Mouse (Mus musculus): Measurements from ENCODE around the gene Pram1. TPM values are rescaled to one million over a fixed set of nuclear protein-coding genes. Genes with fewer than 3 reads are reported as not detected.
A peak's percentile ranks its signal among the peaks of the same experiment; 100 is the strongest.

Gene Pram1
- polyA plus RNA-seq, 1 experiment from 2014 or later, result 0.36 TPM

- no peaks in the 10 kb centered on the region for H3K9me3 ChIP-seq (replicated peaks; ENCODE audit: low read length)
- no peak overlapping the region for H3K9ac ChIP-seq (ENCODE audit: low read depth, low read length)
- ATAC-seq (replicated peaks; ENCODE audit: low FRiP score, low read depth) (no peak; the same call in 1 of the 2 replicates), DNase-seq (ENCODE audit: low spot score) (peak; percentile 40)
- H3K4me1 ChIP-seq (replicated peaks; ENCODE audit: insufficient read depth, low read length), result peaks cover 12% of the 10 kb centered on the region; the same call in 1 of the 2 replicates
- H3K4me3 ChIP-seq (replicated peaks; ENCODE audit: low read depth, low read length), result no peak overlapping the region
- H3K36me3 ChIP-seq (ENCODE audit: insufficient read depth, low read length), result 0 out of 2 replicates have a peak, but pooled peaks cover 11% of the 10 kb centered on the region
- 0 out of 2 replicates have a peak overlapping the region, but pooled peaks have one; percentile 2 for H3K27ac ChIP-seq
- H3K4me2 ChIP-seq (ENCODE audit: low read length), result peak overlapping the region; percentile 23; the same call in 1 of the 2 replicates
- no peaks in the 10 kb centered on the region for H3K27me3 ChIP-seq (ENCODE audit: insufficient read depth, low read length)
- no peak for TF ChIP-seq CTCF (IDR thresholded peaks at IDR 0.05; ENCODE audit: low read depth)
- 65% methylated on average over 13 of the region's 13 CpGs for WGBS
These were observed 7.5 kb upstream of the Pram1 start for GRCm38 (mm10) chr17:33630171-33630895.

GRCm38 (mm10) chr17:33631236-33631635 lies 6.6 kb upstream of the Pram1 start:
- Histone ChIP-seq H3K4me1 (replicated peaks; ENCODE audit: insufficient read depth, low read length) (peaks cover 12% of the 10 kb centered on the region; the same call in 1 of the 2 replicates), H3K9me3 (replicated peaks; ENCODE audit: low read length) (no peaks in the 10 kb centered on the region), H3K36me3 (ENCODE audit: insufficient read depth, low read length) (0 out of 2 replicates have a peak, but pooled peaks cover 11% of the 10 kb centered on the region), H3K4me2 (ENCODE audit: low read length) (no peak overlapping the region), H3K4me3 (replicated peaks; ENCODE audit: low read depth, low read length) (no peak overlapping the region), H3K27me3 (ENCODE audit: insufficient read depth, low read length) (no peaks in the 10 kb centered on the region), H3K27ac (0 out of 2 replicates have a peak overlapping the region, but pooled peaks have one; percentile 2), H3K9ac (ENCODE audit: low read depth, low read length) (no peak overlapping the region)
- ATAC-seq (replicated peaks; ENCODE audit: low FRiP score, low read depth) (no peak), DNase-seq (ENCODE audit: low spot score) (no peak)
- no peak for TF ChIP-seq CTCF (IDR thresholded peaks at IDR 0.05; ENCODE audit: low read depth)
- 92% methylated on average over 9 of the region's 9 CpGs for WGBS

- 83% methylated on average over 5 of the region's 5 CpGs for WGBS
- no peaks in the 10 kb centered on the region for H3K9me3 ChIP-seq (replicated peaks; ENCODE audit: low read length)
- ATAC-seq (replicated peaks; ENCODE audit: low FRiP score, low read depth) (no peak), DNase-seq (ENCODE audit: low spot score) (no peak)
- H3K27me3 ChIP-seq (ENCODE audit: insufficient read depth, low read length), result no peaks in the 10 kb centered on the region
- H3K27ac ChIP-seq, result no peak overlapping the region
- H3K36me3 ChIP-seq (ENCODE audit: insufficient read depth, low read length), result 0 out of 2 replicates have a peak, but pooled peaks cover 11% of the 10 kb centered on the region
- H3K4me3 ChIP-seq (replicated peaks; ENCODE audit: low read depth, low read length), result no peak overlapping the region
- H3K4me2 ChIP-seq (ENCODE audit: low read length), result no peak overlapping the region
- peaks cover 12% of the 10 kb centered on the region; the same call in 1 of the 2 replicates for H3K4me1 ChIP-seq (replicated peaks; ENCODE audit: insufficient read depth, low read length)
- TF ChIP-seq CTCF (IDR thresholded peaks at IDR 0.05; ENCODE audit: low read depth), result no peak
- H3K9ac ChIP-seq (ENCODE audit: low read depth, low read length), result no peak overlapping the region
These were observed 6.1 kb upstream of the Pram1 start for GRCm38 (mm10) chr17:33631796-33632195.

- H3K4me2 ChIP-seq (ENCODE audit: low read length), result no peak overlapping the region
- no peak overlapping the region for H3K9ac ChIP-seq (ENCODE audit: low read depth, low read length)
- no peaks in the 10 kb centered on the region for H3K9me3 ChIP-seq (replicated peaks; ENCODE audit: low read length)
- H3K4me1 ChIP-seq (replicated peaks; ENCODE audit: insufficient read depth, low read length), result no peaks in the 10 kb centered on the region
- no peaks in the 10 kb centered on the region for H3K27me3 ChIP-seq (ENCODE audit: insufficient read depth, low read length)
- no peak for TF ChIP-seq CTCF (IDR thresholded peaks at IDR 0.05; ENCODE audit: low read depth)
- no peak overlapping the region for H3K27ac ChIP-seq
- ATAC-seq (replicated peaks; ENCODE audit: low FRiP score, low read depth) (no peak), DNase-seq (ENCODE audit: low spot score) (no peak)
- H3K4me3 ChIP-seq (replicated peaks; ENCODE audit: low read depth, low read length), result no peak overlapping the region
- WGBS, result 72% methylated on average over 2 of the region's 2 CpGs
- H3K36me3 ChIP-seq (ENCODE audit: insufficient read depth, low read length), result 0 out of 2 replicates have a peak, but pooled peaks cover 3% of the 10 kb centered on the region
These were observed 818 bp upstream of the Pram1 start for GRCm38 (mm10) chr17:33637038-33637437.

- 58% methylated on average over 6 of the region's 6 CpGs for WGBS
- H3K4me3 ChIP-seq (replicated peaks; ENCODE audit: low read depth, low read length), result no peak overlapping the region
- H3K36me3 ChIP-seq (ENCODE audit: insufficient read depth, low read length), result peaks cover 15% of the 10 kb centered on the region; the same call in 1 of the 2 replicates
- 0 out of 2 replicates have a peak, but pooled peaks have one; percentile 25 for ATAC-seq (replicated peaks; ENCODE audit: low FRiP score, low read depth)
- H3K9ac ChIP-seq (ENCODE audit: low read depth, low read length), result no peak overlapping the region
- H3K27ac ChIP-seq, result no peak overlapping the region
- no peak for DNase-seq (ENCODE audit: low spot score)
- H3K4me2 ChIP-seq (ENCODE audit: low read length), result no peak overlapping the region
- H3K4me1 ChIP-seq (replicated peaks; ENCODE audit: insufficient read depth, low read length), result no peaks in the 10 kb centered on the region
- H3K27me3 ChIP-seq (ENCODE audit: insufficient read depth, low read length), result no peaks in the 10 kb centered on the region
- no peak for TF ChIP-seq CTCF (IDR thresholded peaks at IDR 0.05; ENCODE audit: low read depth)
- no peaks in the 10 kb centered on the region for H3K9me3 ChIP-seq (replicated peaks; ENCODE audit: low read length)
These were observed 1.9 kb downstream of the Pram1 start for GRCm38 (mm10) chr17:33639743-33640142.

- DNase-seq (ENCODE audit: low spot score) (no peak), ATAC-seq (replicated peaks; ENCODE audit: low FRiP score, low read depth) (no peak)
- no peak for TF ChIP-seq CTCF (IDR thresholded peaks at IDR 0.05; ENCODE audit: low read depth)
- peaks cover 55% of the 10 kb centered on the region for H3K36me3 ChIP-seq (ENCODE audit: insufficient read depth, low read length)
- H3K9me3 ChIP-seq (replicated peaks; ENCODE audit: low read length), result no peaks in the 10 kb centered on the region
- H3K27ac ChIP-seq, result no peak overlapping the region
- H3K9ac ChIP-seq (ENCODE audit: low read depth, low read length), result no peak overlapping the region
- H3K4me3 ChIP-seq (replicated peaks; ENCODE audit: low read depth, low read length), result no peak overlapping the region
- no peaks in the 10 kb centered on the region for H3K4me1 ChIP-seq (replicated peaks; ENCODE audit: insufficient read depth, low read length)
- 94% methylated on average over 4 of the region's 4 CpGs for WGBS
- H3K27me3 ChIP-seq (ENCODE audit: insufficient read depth, low read length), result no peaks in the 10 kb centered on the region
- no peak overlapping the region for H3K4me2 ChIP-seq (ENCODE audit: low read length)
These were observed 6.2 kb downstream of the Pram1 start for GRCm38 (mm10) chr17:33644068-33644467.
